Mouse (Mus musculus): ENCODE data around the gene Arhgef18. TPM values are rescaled to one million over a fixed set of nuclear protein-coding genes. Genes with fewer than 3 reads are reported as not detected.

Gene Arhgef18
- polyA plus RNA-seq, 1 experiment from 2014 or later, result 10.1 TPM

GRCm38 (mm10) chr8:3482240-3482740 lies 89.5 kb downstream of the Arhgef18 start:
- Histone ChIP-seq H3K27ac (ENCODE audit: low read depth, low read length) (no peak overlapping the region), H3K4me2 (no peak overlapping the region), H3K9ac (ENCODE audit: low read length) (no peak overlapping the region), H3K4me1 (ENCODE audit: control insufficient read depth, insufficient read depth, low read length) (no peaks in the 10 kb centered on the region), H3K36me3 (ENCODE audit: control insufficient read depth, insufficient read depth, low read length) (no peaks in the 10 kb centered on the region), H3K9me3 (ENCODE audit: control insufficient read depth, low read length) (no peaks in the 10 kb centered on the region), H3K27me3 (ENCODE audit: control insufficient read depth, insufficient read depth, low read length) (no peaks in the 10 kb centered on the region), H3K4me3 (ENCODE audit: low read depth, low read length) (no peak overlapping the region)
- 91% methylated on average over 22 of the region's 22 CpGs for WGBS
- no peak for ATAC-seq (ENCODE audit: low FRiP score)
- DNase-seq (ENCODE audit: low spot score, missing footprints), result no peak

- H3K27ac ChIP-seq (ENCODE audit: low read depth, low read length), result no peak overlapping the region
- DNase-seq (ENCODE audit: low spot score, missing footprints) (no peak), ATAC-seq (ENCODE audit: low FRiP score) (no peak)
- no peaks in the 10 kb centered on the region for H3K9me3 ChIP-seq (ENCODE audit: control insufficient read depth, low read length)
- no peaks in the 10 kb centered on the region for H3K36me3 ChIP-seq (ENCODE audit: control insufficient read depth, insufficient read depth, low read length)
- no peak overlapping the region for H3K9ac ChIP-seq (ENCODE audit: low read length)
- no peak overlapping the region for H3K4me3 ChIP-seq (ENCODE audit: low read depth, low read length)
- WGBS, result 92% methylated on average over 7 of the region's 7 CpGs
- no peaks in the 10 kb centered on the region for H3K4me1 ChIP-seq (ENCODE audit: control insufficient read depth, insufficient read depth, low read length)
- H3K27me3 ChIP-seq (ENCODE audit: control insufficient read depth, insufficient read depth, low read length), result no peaks in the 10 kb centered on the region
- no peak overlapping the region for H3K4me2 ChIP-seq
Measured at GRCm38 (mm10) chr8:3483546-3483945, 90.7 kb downstream of the Arhgef18 start.

- Histone ChIP-seq H3K4me2 (no peak overlapping the region), H3K27ac (ENCODE audit: low read depth, low read length) (no peak overlapping the region), H3K4me3 (ENCODE audit: low read depth, low read length) (no peak overlapping the region), H3K9ac (ENCODE audit: low read length) (no peak overlapping the region), H3K27me3 (ENCODE audit: control insufficient read depth, insufficient read depth, low read length) (no peaks in the 10 kb centered on the region), H3K36me3 (ENCODE audit: control insufficient read depth, insufficient read depth, low read length) (no peaks in the 10 kb centered on the region), H3K9me3 (ENCODE audit: control insufficient read depth, low read length) (no peaks in the 10 kb centered on the region), H3K4me1 (ENCODE audit: control insufficient read depth, insufficient read depth, low read length) (no peaks in the 10 kb centered on the region)
- DNase-seq (ENCODE audit: low spot score, missing footprints) (no peak), ATAC-seq (ENCODE audit: low FRiP score) (peak; percentile 55; the same call in 1 of the 2 replicates)
- WGBS, result 24% methylated on average over 5 of the region's 5 CpGs
Measured at GRCm38 (mm10) chr8:3485192-3485591, 92.4 kb downstream of the Arhgef18 start.

GRCm38 (mm10) chr8:3492901-3493844 lies 100.4 kb downstream of the Arhgef18 start, which contains the start of gene Zfp358:
Gene Zfp358, plus strand, starts transcription at chr8:3493138.
- Histone ChIP-seq H3K9me3 (ENCODE audit: control insufficient read depth, low read length) (peaks cover 6% of the 10 kb centered on the region; the same call in 1 of the 2 replicates), H3K4me3 (ENCODE audit: low read depth, low read length) (peak within 1 kb of the TSS; percentile 92), H3K4me2 (peak within 1 kb of the TSS; percentile 74), H3K36me3 (ENCODE audit: control insufficient read depth, insufficient read depth, low read length) (peaks cover 25% of the 10 kb centered on the region), H3K27ac (ENCODE audit: low read depth, low read length) (peak within 1 kb of the TSS; percentile 50), H3K4me1 (ENCODE audit: control insufficient read depth, insufficient read depth, low read length) (peaks cover 12% of the 10 kb centered on the region), H3K27me3 (ENCODE audit: control insufficient read depth, insufficient read depth, low read length) (no peaks in the 10 kb centered on the region), H3K9ac (ENCODE audit: low read length) (peak within 1 kb of the TSS; percentile 99)
- ATAC-seq (ENCODE audit: low FRiP score) (peak; percentile 94), DNase-seq (ENCODE audit: low spot score, missing footprints) (peak; percentile 97)
- WGBS, result under 1% methylated on average over 61 of the region's 64 CpGs

GRCm38 (mm10) chr8:3493845-3494208 lies 101.0 kb downstream of the Arhgef18 start:
- Histone ChIP-seq H3K27me3 (ENCODE audit: control insufficient read depth, insufficient read depth, low read length) (no peaks in the 10 kb centered on the region), H3K36me3 (ENCODE audit: control insufficient read depth, insufficient read depth, low read length) (peaks cover 25% of the 10 kb centered on the region), H3K27ac (ENCODE audit: low read depth, low read length) (peak overlapping the region; percentile 50; the same call in 1 of the 2 replicates), H3K4me3 (ENCODE audit: low read depth, low read length) (peak overlapping the region; percentile 92), H3K9me3 (ENCODE audit: control insufficient read depth, low read length) (peaks cover 6% of the 10 kb centered on the region; the same call in 1 of the 2 replicates), H3K9ac (ENCODE audit: low read length) (peak overlapping the region; percentile 99), H3K4me2 (peak overlapping the region; percentile 74), H3K4me1 (ENCODE audit: control insufficient read depth, insufficient read depth, low read length) (peaks cover 12% of the 10 kb centered on the region)
- ATAC-seq (ENCODE audit: low FRiP score) (peak; percentile 3; the same call in 1 of the 2 replicates), DNase-seq (ENCODE audit: low spot score, missing footprints) (no peak)
- 41% methylated on average over 6 of the region's 6 CpGs for WGBS

GRCm38 (mm10) chr8:3495578-3496427 lies 103.0 kb downstream of the Arhgef18 start:
- DNase-seq (ENCODE audit: low spot score, missing footprints) (no peak), ATAC-seq (ENCODE audit: low FRiP score) (no peak)
- H3K27me3 ChIP-seq (ENCODE audit: control insufficient read depth, insufficient read depth, low read length), result no peaks in the 10 kb centered on the region
- H3K4me2 ChIP-seq, result no peak overlapping the region
- peaks cover 13% of the 10 kb centered on the region for H3K4me1 ChIP-seq (ENCODE audit: control insufficient read depth, insufficient read depth, low read length)
- 96% methylated on average over 44 of the region's 44 CpGs for WGBS
- H3K9me3 ChIP-seq (ENCODE audit: control insufficient read depth, low read length), result peaks cover 6% of the 10 kb centered on the region; the same call in 1 of the 2 replicates
- no peak overlapping the region for H3K27ac ChIP-seq (ENCODE audit: low read depth, low read length)
- H3K36me3 ChIP-seq (ENCODE audit: control insufficient read depth, insufficient read depth, low read length), result peaks cover 27% of the 10 kb centered on the region
- H3K4me3 ChIP-seq (ENCODE audit: low read depth, low read length), result no peak overlapping the region
- H3K9ac ChIP-seq (ENCODE audit: low read length), result no peak overlapping the region

- DNase-seq (ENCODE audit: low spot score, missing footprints), result no peak
- Histone ChIP-seq H3K4me2 (no peak overlapping the region), H3K36me3 (ENCODE audit: control insufficient read depth, insufficient read depth, low read length) (peaks cover 27% of the 10 kb centered on the region), H3K4me1 (ENCODE audit: control insufficient read depth, insufficient read depth, low read length) (peaks cover 19% of the 10 kb centered on the region), H3K4me3 (ENCODE audit: low read depth, low read length) (no peak overlapping the region), H3K27me3 (ENCODE audit: control insufficient read depth, insufficient read depth, low read length) (no peaks in the 10 kb centered on the region), H3K9ac (ENCODE audit: low read length) (no peak overlapping the region), H3K9me3 (ENCODE audit: control insufficient read depth, low read length) (peaks cover 6% of the 10 kb centered on the region; the same call in 1 of the 2 replicates), H3K27ac (ENCODE audit: low read depth, low read length) (no peak overlapping the region)
- 92% methylated on average over 15 of the region's 15 CpGs for WGBS
- no peak for ATAC-seq (ENCODE audit: low FRiP score)
Measured at GRCm38 (mm10) chr8:3496428-3496748, 103.6 kb downstream of the Arhgef18 start.

- Histone ChIP-seq H3K4me2 (no peak overlapping the region), H3K9ac (ENCODE audit: low read length) (no peak overlapping the region), H3K27me3 (ENCODE audit: control insufficient read depth, insufficient read depth, low read length) (no peaks in the 10 kb centered on the region), H3K27ac (ENCODE audit: low read depth, low read length) (no peak overlapping the region), H3K36me3 (ENCODE audit: control insufficient read depth, insufficient read depth, low read length) (peaks cover 27% of the 10 kb centered on the region), H3K4me1 (ENCODE audit: control insufficient read depth, insufficient read depth, low read length) (peaks cover 16% of the 10 kb centered on the region), H3K4me3 (ENCODE audit: low read depth, low read length) (no peak overlapping the region), H3K9me3 (ENCODE audit: control insufficient read depth, low read length) (peaks cover 6% of the 10 kb centered on the region; the same call in 1 of the 2 replicates)
- ATAC-seq (ENCODE audit: low FRiP score) (no peak), DNase-seq (ENCODE audit: low spot score, missing footprints) (no peak)
- WGBS, result 90% methylated on average over 3 of the region's 3 CpGs
Measured at GRCm38 (mm10) chr8:3498583-3498982, 105.8 kb downstream of the Arhgef18 start.

Data from midbrain, embryonic 11.5 days (tissue).